Mouse (Mus musculus) heart, embryonic 14.5 days (tissue): Measurements from ENCODE around the gene Gm43552. TPM values are rescaled to one million over a fixed set of nuclear protein-coding genes. Genes with fewer than 3 reads are reported as not detected.
"Not testable (repeated sequence)": the region's sequence is repeated elsewhere in the genome, so short reads cannot be mapped to it uniquely, and the experiment has no call there.

Experiments
- ATAC-seq: fragments of 200-750 bp; cut with Nextera tagmentation; 2 replicates; pipeline ENCODE4 v1.8.0; 2017; ENCODE audit warnings: low read depth, moderate TSS enrichment; ENCODE audit not compliant: insufficient number of reproducible peaks, insufficient read depth, low FRiP score
- H3K27ac ChIP-seq, 2 experiments: fragments of 200-500 bp in 1 of 2; fragments of 300-500 bp in 1 of 2; sonication (generic) in 1 of 2; replicated peaks in 1 of 2; 2 replicates each; pipeline ENCODE4 v1.5.1; 2012 to 2014; ENCODE audit warnings: low read depth in 2 of 2, low read length in 2 of 2, control low read depth in 1 of 2, mild to moderate bottlenecking in 1 of 2, mixed read lengths in 1 of 2; ENCODE audit not compliant: control insufficient read depth in 1 of 2, insufficient read depth in 1 of 2
- H3K27me3 ChIP-seq: fragments of 300-500 bp; sonication (generic); 2 replicates; pipeline ENCODE4 v1.6.1; 2014; ENCODE audit warnings: mild to moderate bottlenecking, low read length, control low read depth; ENCODE audit not compliant: control insufficient read depth, insufficient read depth
- H3K36me3 ChIP-seq: fragments of 300-500 bp; sonication (generic); 2 replicates; pipeline ENCODE4 v1.6.1; 2014; ENCODE audit warnings: mild to moderate bottlenecking, control low read depth, low read length, mixed read lengths; ENCODE audit not compliant: control insufficient read depth, insufficient read depth
- H3K4me1 ChIP-seq, 2 experiments: fragments of 200-500 bp in 1 of 2; fragments of 300-500 bp in 1 of 2; sonication (generic) in 1 of 2; 2 replicates each; pipeline ENCODE4 v1.6.1; 2012 to 2014; ENCODE audit warnings: low read length in 2 of 2, control low read depth in 1 of 2, mixed read lengths in 1 of 2; ENCODE audit not compliant: control insufficient read depth in 2 of 2, insufficient read depth in 2 of 2
- H3K4me2 ChIP-seq: fragments of 300-500 bp; sonication (generic); 2 replicates; pipeline ENCODE4 v1.6.1; 2014; ENCODE audit warnings: mild to moderate bottlenecking, low read length
- H3K4me3 ChIP-seq, 2 experiments: fragments of 200-500 bp in 1 of 2; fragments of 300-500 bp in 1 of 2; sonication (generic) in 1 of 2; 2 replicates each; pipeline ENCODE4 v1.5.1; 2012 to 2014; ENCODE audit warnings: low read length in 2 of 2, mild to moderate bottlenecking in 2 of 2, control low read depth in 1 of 2, low read depth in 1 of 2, moderate library complexity in 1 of 2; ENCODE audit not compliant: control insufficient read depth in 1 of 2, insufficient read depth in 1 of 2
- H3K9ac ChIP-seq: fragments of 300-500 bp; sonication (generic); 2 replicates; pipeline ENCODE4 v1.6.1; 2014; ENCODE audit warnings: mild to moderate bottlenecking, low read length
- H3K9me3 ChIP-seq: fragments of 300-500 bp; sonication (generic); 2 replicates; pipeline ENCODE4 v1.6.1; 2016; ENCODE audit warnings: low read length, control low read depth; ENCODE audit not compliant: control insufficient read depth
- WGBS: fragments of 180-500 bp; shearing (Covaris S2); extraction: QIAGEN DNeasy Blood & Tissue Kit; methylation state at CpG from one replicate; pipeline ENCODE4 v1.1.7; 2014; 5-methylcytosine and 5-hydroxymethylcytosine counted together
- polyA plus RNA-seq: library from polyadenylated mRNA; unstranded; fragments of >200 nt; fragmentation: Nextera tagmentation; extraction: Ambion mirVana; gene quantifications from 2 replicates; pipeline ENCODE4 v1.2.1, GENCODE M21; 2014

Gene Gm43552
- polyA plus RNA-seq, 1 experiment from 2014 or later, result not detected

GRCm38 (mm10) chr5:65536068-65536465, 43.4 kb upstream of the Gm43552 start:
- H3K9me3 ChIP-seq, H3K36me3 ChIP-seq, H3K27me3 ChIP-seq, ATAC-seq: not testable (repeated sequence)
- H3K9ac ChIP-seq, result peak overlapping the region; percentile 90
- H3K4me1 ChIP-seq, result peaks cover 2 to 17% of the 10 kb centered on the region in 2 experiments
- WGBS, result 75% methylated on average over 10 of the region's 10 CpGs
- peak overlapping the region; percentile 81 to 83 for H3K4me3 ChIP-seq
- peak overlapping the region; percentile 79 for H3K4me2 ChIP-seq
- peak overlapping the region; percentile 96 to 98 for H3K27ac ChIP-seq

- Histone ChIP-seq H3K36me3 (no peaks in the 10 kb centered on the region), H3K4me2 (no peak overlapping the region), H3K4me3 (no peak overlapping the region), H3K9ac (no peak overlapping the region), H3K9me3 (no peaks in the 10 kb centered on the region), H3K27me3 (no peaks in the 10 kb centered on the region), H3K27ac (no peak overlapping the region), H3K4me1 (peaks cover 2 to 17% of the 10 kb centered on the region in 2 experiments)
- no peak for ATAC-seq
- 67% methylated on average over 5 of the region's 5 CpGs for WGBS
These were observed 42.9 kb upstream of the Gm43552 start for GRCm38 (mm10) chr5:65535457-65536067.

GRCm38 (mm10) chr5:65534496-65534895, 41.9 kb upstream of the Gm43552 start:
- no peaks in the 10 kb centered on the region for H3K36me3 ChIP-seq
- H3K9ac ChIP-seq, result no peak overlapping the region
- no peak overlapping the region for H3K4me3 ChIP-seq
- no peak for ATAC-seq
- H3K9me3 ChIP-seq, result no peaks in the 10 kb centered on the region
- no peak overlapping the region for H3K27ac ChIP-seq
- no peaks in the 10 kb centered on the region for H3K27me3 ChIP-seq
- H3K4me2 ChIP-seq, result no peak overlapping the region
- WGBS, result 74% methylated on average over 4 of the region's 4 CpGs
- peaks cover 0 to 14% of the 10 kb centered on the region in 2 experiments; a peak in 3 of 4 replicates for H3K4me1 ChIP-seq

- no peak overlapping the region for H3K27ac ChIP-seq
- peaks cover 0 to 3% of the 10 kb centered on the region in 2 experiments; a peak in 2 of 4 replicates for H3K4me1 ChIP-seq
- H3K36me3 ChIP-seq, result no peaks in the 10 kb centered on the region
- no peak overlapping the region for H3K9ac ChIP-seq
- H3K27me3 ChIP-seq, result no peaks in the 10 kb centered on the region
- no peak for ATAC-seq
- no peak overlapping the region for H3K4me2 ChIP-seq
- no peaks in the 10 kb centered on the region for H3K9me3 ChIP-seq
- H3K4me3 ChIP-seq, result no peak overlapping the region
- 83% methylated on average over 3 of the region's 3 CpGs for WGBS
These were observed 38.6 kb upstream of the Gm43552 start for GRCm38 (mm10) chr5:65531283-65531682.

GRCm38 (mm10) chr5:65525674-65526443, 33.2 kb upstream of the Gm43552 start:
- Histone ChIP-seq H3K4me1 (no peaks in the 10 kb centered on the region), H3K9ac (no peak overlapping the region), H3K36me3 (no peaks in the 10 kb centered on the region), H3K4me2 (no peak overlapping the region), H3K27ac (no peak overlapping the region), H3K4me3 (no peak overlapping the region), H3K27me3 (no peaks in the 10 kb centered on the region), H3K9me3 (no peaks in the 10 kb centered on the region)
- ATAC-seq, result no peak
- WGBS, result 24% methylated on average over 8 of the region's 8 CpGs

- Histone ChIP-seq H3K27me3 (no peaks in the 10 kb centered on the region), H3K4me2 (no peak overlapping the region), H3K4me1 (no peaks in the 10 kb centered on the region), H3K27ac (no peak overlapping the region), H3K36me3 (no peaks in the 10 kb centered on the region), H3K4me3 (no peak overlapping the region), H3K9me3 (no peaks in the 10 kb centered on the region), H3K9ac (no peak overlapping the region)
- no peak for ATAC-seq
- 72% methylated on average over 4 of the region's 4 CpGs for WGBS
These were observed 32.2 kb upstream of the Gm43552 start for GRCm38 (mm10) chr5:65524831-65525230.

- Histone ChIP-seq H3K36me3 (no peaks in the 10 kb centered on the region), H3K9me3 (no peaks in the 10 kb centered on the region), H3K4me1 (no peaks in the 10 kb centered on the region), H3K9ac (no peak overlapping the region), H3K27ac (no peak overlapping the region), H3K4me3 (no peak overlapping the region), H3K4me2 (no peak overlapping the region), H3K27me3 (no peaks in the 10 kb centered on the region)
- ATAC-seq, result no peak
- WGBS, result 82% methylated on average over 1 of the region's 1 CpGs
These were observed 29.2 kb upstream of the Gm43552 start for GRCm38 (mm10) chr5:65521803-65522202.
